Mouse (Mus musculus) stomach, embryonic 14.5 days (tissue): ENCODE data around the gene Arid4b. TPM values are rescaled to one million over a fixed set of nuclear protein-coding genes. Genes with fewer than 3 reads are reported as not detected.

Source experiments
- polyA plus RNA-seq: library from polyadenylated mRNA; unstranded; fragments of >200 nt; fragmentation: Nextera tagmentation; extraction: Ambion mirVana; gene quantifications from 2 replicates; pipeline ENCODE4 v1.2.1, GENCODE M21; 2014

Gene Arid4b
- polyA plus RNA-seq, 1 experiment from 2014 or later = 79.2 TPM

Other genes starting within 250 kb of the Arid4b start
- 45.6 and 50.4 TPM in 2 replicates for gene B3galnt2, start 108.8 kb upstream of the Arid4b start, polyA plus RNA-seq
- gene Tbce, start 23.6 kb upstream of the Arid4b start, polyA plus RNA-seq = 70.4 and 74.4 TPM in 2 replicates
- 56.3 and 61.4 TPM in 2 replicates for gene Ggps1, start 256 bp downstream of the Arid4b start, polyA plus RNA-seq